Mouse (Mus musculus): ENCODE measurements around the gene Tfpi2.

GRCm38 (mm10) chr6:4030956-4031355 lies 42.2 kb upstream of the Tfpi2 start:
- TF ChIP-seq POLR2AphosphoS5 (IDR thresholded peaks at IDR 0.05; ENCODE audit: insufficient replicate concordance, low read depth, low read length) (no peak), TAL1 (conservative IDR thresholded peaks at IDR 0.05; ENCODE audit: low read depth, low read length) (no peak)

Data from G1E (cell line).